Mouse (Mus musculus) E14TG2a.4 (cell line): Measurements from ENCODE around the gene Btbd7.

Experiments used
- H3K27me3 ChIP-seq: 2 replicates; pipeline ENCODE4 v1.6.1; 2014; ENCODE audit warnings: low read length, control low read depth; ENCODE audit not compliant: insufficient read depth
- H3K36me3 ChIP-seq: 2 replicates; pipeline ENCODE4 v1.6.1; 2014; ENCODE audit warnings: low read length, control low read depth; ENCODE audit not compliant: insufficient read depth
- H3K4me1 ChIP-seq: replicated peaks from 2 replicates; pipeline ENCODE4 v1.6.1; 2014; ENCODE audit warnings: low read depth, low read length, control low read depth
- H3K4me3 ChIP-seq: replicated peaks from 2 replicates; pipeline ENCODE4 v1.5.1; 2014; ENCODE audit warnings: mild to moderate bottlenecking, low read length
- H3K9me3 ChIP-seq: 2 replicates; pipeline ENCODE4 v1.6.1; 2014; ENCODE audit warnings: low read length, control low read depth
- CTCF ChIP-seq: conservative IDR thresholded peaks from 2 replicates; pipeline ENCODE4 v1.5.1; 2014; ENCODE audit warnings: low read length
- NANOG ChIP-seq: IDR thresholded peaks from 2 replicates; pipeline ENCODE4 v1.6.1; 2014; ENCODE audit warnings: borderline replicate concordance, low read length, mixed read lengths
- POU5F1 ChIP-seq: IDR thresholded peaks from 2 replicates; pipeline ENCODE4 v1.6.1; 2014; ENCODE audit warnings: low read length, borderline replicate concordance

The Btbd7 gene

DNA sequence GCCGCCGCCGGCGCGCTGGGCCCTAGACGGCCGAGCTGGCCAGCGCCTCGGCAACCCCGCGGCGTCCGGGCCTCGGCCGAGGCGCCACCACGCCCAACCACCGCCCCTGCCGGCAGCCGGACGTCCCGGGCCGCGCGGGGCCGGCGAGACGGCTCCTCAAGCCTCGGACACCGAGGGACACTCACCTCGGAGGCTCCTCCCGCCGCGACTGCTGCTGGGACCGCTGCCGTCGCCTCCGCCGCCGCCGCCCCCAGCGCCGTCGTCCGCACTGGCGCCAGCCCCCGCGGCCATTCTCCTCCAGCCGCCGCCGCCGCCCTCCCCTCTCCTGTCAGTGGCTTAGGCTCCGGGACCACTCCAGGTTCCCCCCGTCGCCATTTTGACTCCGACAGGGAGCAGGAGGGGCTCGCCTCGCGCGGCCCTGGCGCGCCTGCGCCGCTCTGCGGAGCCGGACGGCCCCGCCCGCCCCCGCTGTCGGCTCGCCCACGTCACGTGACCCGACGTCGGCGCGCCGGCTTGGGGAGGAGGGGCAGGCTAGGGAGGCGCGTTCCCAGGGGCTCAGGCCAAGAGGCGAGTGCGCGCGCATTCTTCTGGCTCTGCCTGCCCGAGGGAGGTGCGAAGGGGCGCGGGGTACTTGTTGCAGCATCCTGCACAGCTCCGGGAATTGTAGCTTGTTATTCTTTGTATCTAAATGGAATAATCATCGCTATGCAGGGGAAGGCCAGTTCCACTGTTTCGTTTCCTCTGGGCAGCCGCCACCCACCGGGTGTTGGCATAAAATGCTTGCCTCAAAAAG is at the start of gene Btbd7:
Gene Btbd7, minus strand, starts transcription at position 441 of the 793 bp plus-strand sequence.
- TF ChIP-seq CTCF = no peak
- no peak for TF ChIP-seq POU5F1
- peaks cover 20% of the 10 kb centered on the region for H3K4me1 ChIP-seq

DNA sequence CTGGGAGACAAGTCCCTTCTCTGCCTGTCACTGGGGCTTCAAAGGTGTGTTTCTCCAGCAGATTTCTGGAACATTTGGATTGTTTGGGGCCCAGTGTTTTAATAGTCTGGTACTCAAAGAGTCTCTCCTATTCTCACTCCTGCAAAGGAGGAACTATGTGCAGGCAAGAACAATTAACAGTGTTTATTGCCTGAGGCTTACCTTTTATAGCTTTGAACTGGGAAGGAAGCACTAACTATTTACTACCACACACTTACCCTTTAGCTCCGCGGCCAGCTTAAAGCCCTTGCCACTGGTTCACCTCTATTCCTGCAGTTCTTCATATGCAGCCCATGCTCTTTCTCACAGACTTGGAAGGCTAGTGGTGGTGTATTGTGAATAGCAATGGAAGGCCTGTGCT is 37.8 kb upstream of the Btbd7 start:
- Histone ChIP-seq H3K4me1 (no peaks in the 10 kb centered on the region), H3K36me3 (no peaks in the 10 kb centered on the region), H3K9me3 (no peaks in the 10 kb centered on the region), H3K27me3 (peaks cover 3% of the 10 kb centered on the region; the same call in 1 of the 2 replicates), H3K4me3 (no peak overlapping the region)
- TF ChIP-seq POU5F1 (no peak), NANOG (no peak), CTCF (no peak)

More for the DNA sequence above, at the start of gene Btbd7:
- no peaks in the 10 kb centered on the region for H3K9me3 ChIP-seq
- peak within 1 kb of the TSS; percentile 90 for H3K4me3 ChIP-seq
- H3K36me3 ChIP-seq = no peaks in the 10 kb centered on the region
- peaks cover 25% of the 10 kb centered on the region for H3K27me3 ChIP-seq

DNA sequence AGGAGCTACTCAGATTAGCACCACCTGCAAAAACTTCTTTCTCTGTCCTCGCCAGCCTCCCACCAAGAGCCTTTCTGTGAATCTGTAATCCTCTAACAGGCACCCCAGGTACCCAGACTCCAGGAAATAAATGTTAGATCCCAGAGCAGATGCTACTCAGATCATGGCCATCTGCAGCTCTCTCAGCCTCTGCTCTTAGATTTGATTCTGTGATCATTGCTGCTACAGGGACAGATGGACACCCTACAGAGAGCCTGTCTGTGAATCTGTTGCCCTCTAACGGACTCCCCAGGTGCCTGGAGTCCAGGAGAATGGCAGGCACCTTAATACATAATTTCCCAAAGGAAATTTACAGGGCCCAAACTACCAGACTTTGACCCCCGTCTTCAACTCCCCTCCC is 29.9 kb upstream of the Btbd7 start:
- Histone ChIP-seq H3K9me3 (no peaks in the 10 kb centered on the region), H3K4me3 (no peak overlapping the region), H3K27me3 (peaks cover 7% of the 10 kb centered on the region), H3K4me1 (no peaks in the 10 kb centered on the region), H3K36me3 (no peaks in the 10 kb centered on the region)
- TF ChIP-seq POU5F1 (no peak), NANOG (no peak), CTCF (no peak)

DNA sequence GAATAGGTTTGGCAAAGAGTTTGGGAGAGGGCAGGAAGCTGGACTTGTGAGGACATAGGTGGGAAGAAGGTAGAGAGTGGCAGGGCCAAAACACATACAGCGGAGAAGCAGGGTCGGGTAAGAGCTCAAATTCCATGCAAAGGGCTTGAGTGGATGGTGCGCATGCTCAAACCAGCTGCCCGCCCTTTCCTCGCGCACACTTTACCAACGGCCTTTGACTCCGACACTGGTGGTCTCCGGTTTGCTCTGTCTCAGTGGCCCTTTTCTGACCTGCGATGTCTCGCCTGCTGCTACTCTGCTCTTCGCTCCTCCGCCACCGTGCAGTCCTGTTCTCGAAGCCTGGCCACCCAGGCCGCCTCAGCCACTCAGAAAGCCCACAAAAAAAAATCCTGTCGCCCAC is 20.8 kb upstream of the Btbd7 start, which contains the start of gene Cox8c:
Gene Cox8c, plus strand, starts transcription at position 226 of the 400 bp plus-strand sequence.
- Histone ChIP-seq H3K4me3 (peak within 1 kb of the TSS; percentile 58), H3K4me1 (peaks cover 8% of the 10 kb centered on the region), H3K27me3 (peaks cover 35% of the 10 kb centered on the region), H3K9me3 (no peaks in the 10 kb centered on the region), H3K36me3 (no peaks in the 10 kb centered on the region)
- TF ChIP-seq CTCF = no peak
- no peak for TF ChIP-seq NANOG
- TF ChIP-seq POU5F1 = no peak

DNA sequence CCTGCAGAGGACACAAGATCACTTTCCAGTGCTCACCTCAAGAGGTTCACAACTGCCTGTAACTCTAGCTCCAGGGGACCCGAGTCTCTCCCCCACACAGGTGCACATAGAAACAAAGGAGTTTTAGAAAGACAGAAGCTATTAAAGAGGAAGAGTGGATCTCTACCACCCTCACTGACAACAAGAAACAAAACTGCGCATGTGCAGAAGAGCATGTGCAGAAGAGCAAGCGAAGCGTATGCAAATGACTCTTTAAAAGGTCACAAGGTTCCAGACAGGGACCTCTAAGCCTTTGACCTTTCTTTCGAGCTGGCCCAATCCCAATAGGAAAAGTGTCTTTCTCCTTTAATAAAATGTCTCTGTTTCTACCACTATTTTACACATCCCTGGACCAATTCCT is 10.3 kb upstream of the Btbd7 start:
- Histone ChIP-seq H3K27me3 (peaks cover 6% of the 10 kb centered on the region; the same call in 1 of the 2 replicates), H3K9me3 (peaks cover 6% of the 10 kb centered on the region; the same call in 1 of the 2 replicates), H3K4me3 (no peak overlapping the region), H3K36me3 (no peaks in the 10 kb centered on the region), H3K4me1 (peaks cover 23% of the 10 kb centered on the region)
- TF ChIP-seq POU5F1 (no peak), CTCF (no peak), NANOG (no peak)

DNA sequence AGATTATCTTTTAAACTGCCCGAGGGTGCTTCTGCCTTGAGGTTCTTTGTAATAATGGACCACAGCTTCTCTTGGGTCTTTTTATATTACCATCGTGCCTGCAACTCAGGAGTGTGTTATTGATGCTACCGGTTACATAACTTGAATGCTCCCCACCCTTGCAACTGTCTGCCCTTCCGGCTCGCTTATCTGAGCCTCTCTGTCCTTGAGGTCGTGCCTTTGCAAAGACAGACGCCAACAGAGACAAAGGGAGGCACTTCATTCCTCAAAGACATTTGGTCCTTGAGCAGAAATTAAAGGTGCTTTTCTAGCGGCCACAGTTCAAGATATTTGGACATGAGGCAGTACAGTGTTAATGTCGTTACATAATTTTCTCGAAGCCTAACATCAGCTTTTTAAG is 9.1 kb upstream of the Btbd7 start:
- H3K9me3 ChIP-seq = peaks cover 6% of the 10 kb centered on the region; the same call in 1 of the 2 replicates

DNA sequence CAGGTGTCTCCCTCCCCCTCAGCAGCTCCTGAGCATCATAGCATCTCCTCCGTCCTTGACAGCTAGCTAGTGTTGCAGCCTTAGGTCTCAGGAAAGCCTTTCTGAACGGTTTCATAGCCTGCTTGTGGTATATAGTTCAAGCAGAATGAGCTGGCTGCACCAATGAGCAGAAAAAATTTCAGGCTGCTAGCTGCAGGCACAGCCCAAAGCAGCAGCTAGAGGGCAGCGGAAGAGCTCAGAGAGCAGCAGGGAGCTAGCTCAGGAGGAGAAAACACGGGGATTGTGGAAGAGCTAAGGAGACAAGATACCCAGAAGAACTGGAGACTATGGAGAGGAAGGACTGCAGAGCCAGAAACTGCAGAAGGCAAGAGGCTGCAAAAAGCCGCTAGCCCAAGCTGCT is 7.5 kb upstream of the Btbd7 start:
- no peaks in the 10 kb centered on the region for H3K36me3 ChIP-seq
- TF ChIP-seq NANOG (no peak), CTCF (peak; percentile 36)
- no peak overlapping the region for H3K4me3 ChIP-seq
- no peaks in the 10 kb centered on the region for H3K9me3 ChIP-seq
- H3K4me1 ChIP-seq = peaks cover 23% of the 10 kb centered on the region
- peaks cover 16% of the 10 kb centered on the region for H3K27me3 ChIP-seq

More for the DNA sequence above, 9.1 kb upstream of the Btbd7 start:
- no peaks in the 10 kb centered on the region for H3K36me3 ChIP-seq
- peaks cover 6% of the 10 kb centered on the region; the same call in 1 of the 2 replicates for H3K27me3 ChIP-seq
- no peak overlapping the region for H3K4me3 ChIP-seq
- H3K4me1 ChIP-seq = peaks cover 23% of the 10 kb centered on the region
- TF ChIP-seq POU5F1 (no peak), NANOG (no peak), CTCF (no peak)

DNA sequence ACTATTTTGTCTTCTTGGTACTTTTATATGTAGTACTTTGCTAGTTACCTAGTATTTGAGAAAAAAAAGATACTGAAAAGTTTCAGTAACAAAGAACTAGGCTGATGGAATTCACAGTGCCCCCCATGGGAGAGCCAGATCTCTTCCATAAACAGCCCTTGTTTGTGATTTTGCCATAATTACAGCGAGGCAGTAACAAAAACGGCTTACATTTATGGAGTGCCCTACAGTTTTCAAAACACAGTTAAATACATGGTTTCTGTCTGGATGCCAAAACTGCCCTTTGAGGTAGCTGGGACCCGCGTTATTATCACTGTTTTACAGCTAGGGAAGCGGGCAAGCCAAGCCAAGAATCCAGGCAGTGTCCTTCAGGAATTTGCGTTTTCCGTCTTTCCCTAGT is 630 bp upstream of the Btbd7 start:
- TF ChIP-seq NANOG = no peak
- Histone ChIP-seq H3K9me3 (no peaks in the 10 kb centered on the region), H3K4me1 (peaks cover 20% of the 10 kb centered on the region), H3K36me3 (no peaks in the 10 kb centered on the region), H3K27me3 (peaks cover 25% of the 10 kb centered on the region), H3K4me3 (peak overlapping the region; percentile 90)
